ENCODE assay signal across 8 mouse cellular contexts in genomic region chr7:38019369-38019749, GRCm38 (mm10). TPM values are rescaled to one million over a fixed set of nuclear protein-coding genes. Genes with fewer than 3 reads are reported as not detected.
DNase-seq lines count a peak whose midpoint lies in the region; ATAC-seq and TF ChIP-seq lines count a peak whose summit lies in the region.

No protein-coding gene starts in this region.

- peaks cover 11 to 13% of the 10 kb centered on the region in 2 experiments for H3K4me1 ChIP-seq in ES-E14 (ENCODE audit: control insufficient read depth in 2 of 2, insufficient read depth in 2 of 2, low read length in 2 of 2, poor library complexity in 1 of 2)
- H3K4me1 ChIP-seq in forebrain, embryonic 13.5 days: peaks cover 18% of the 10 kb centered on the region; the same call in 1 of the 2 replicates
- peaks cover 3% of the 10 kb centered on the region; the same call in 1 of the 2 replicates for H3K4me1 ChIP-seq in liver, embryonic 16.5 days (ENCODE audit: control insufficient read depth, low read depth, low read length)
- H3K4me1 ChIP-seq in neural tube, embryonic 12.5 days: no peaks in the 10 kb centered on the region; the same call in 1 of the 2 replicates
- H3K4me1 ChIP-seq in testis, adult 2 months (ENCODE audit: control insufficient read depth, insufficient read depth, low read length): no peaks in the 10 kb centered on the region

- TF ChIP-seq POLR2A in testis, adult 2 months (IDR thresholded peaks at IDR 0.05; ENCODE audit: control insufficient read depth, low read depth, low read length): peak; percentile 65; the same call in 1 of the 2 replicates

- ATAC-seq in cerebellum, adult (ENCODE audit: insufficient number of reproducible peaks, low FRiP score, low TSS enrichment): peak; percentile 82
- ATAC-seq in forebrain, embryonic 13.5 days: peak; percentile 96
- ATAC-seq in liver, embryonic 16.5 days (ENCODE audit: low read depth): peak; percentile 85
- peak; percentile 95 for ATAC-seq in neural tube, embryonic 12.5 days (ENCODE audit: low FRiP score, low read depth)

- in situ Hi-C loops in ES-E14 (cut with MboI; ENCODE audit: low sequenced_read_pairs in 2 of 2, unreplicated experiment in 2 of 2): no loop called here

- no peaks in the 10 kb centered on the region; the same call in 1 of the 2 replicates for H3K36me3 ChIP-seq in ES-E14 (ENCODE audit: control insufficient read depth, insufficient read depth, low read length, poor library complexity, severe bottlenecking)
- H3K36me3 ChIP-seq in forebrain, embryonic 13.5 days (ENCODE audit: poor library complexity, severe bottlenecking): no peaks in the 10 kb centered on the region
- H3K36me3 ChIP-seq in liver, embryonic 16.5 days (ENCODE audit: control insufficient read depth, insufficient read depth): no peaks in the 10 kb centered on the region
- H3K36me3 ChIP-seq in neural tube, embryonic 12.5 days: no peaks in the 10 kb centered on the region
- H3K36me3 ChIP-seq in testis, adult 2 months (ENCODE audit: control insufficient read depth, insufficient read depth, low read length): no peaks in the 10 kb centered on the region

- H3K4me3 ChIP-seq in ES-E14 (ENCODE audit: insufficient read depth in 1 of 2, low read depth in 1 of 2, low read length in 2 of 2, poor library complexity in 1 of 2, severe bottlenecking in 1 of 2): peak overlapping the region; percentile 86 to 93
- H3K4me3 ChIP-seq in forebrain, embryonic 13.5 days: peak overlapping the region; percentile 91
- H3K4me3 ChIP-seq in liver, embryonic 16.5 days (ENCODE audit: low read depth, low read length): peak overlapping the region; percentile 83
- peak overlapping the region; percentile 93 for H3K4me3 ChIP-seq in neural tube, embryonic 12.5 days
- peak overlapping the region; percentile 90 for H3K4me3 ChIP-seq in testis, adult 2 months (ENCODE audit: control insufficient read depth, low read depth, low read length)

- H3K9me3 ChIP-seq in ES-E14 (ENCODE audit: control insufficient read depth, insufficient read depth, low read depth, low read length): no peaks in the 10 kb centered on the region
- H3K9me3 ChIP-seq in forebrain, embryonic 13.5 days (replicated peaks): no peaks in the 10 kb centered on the region
- H3K9me3 ChIP-seq in liver, embryonic 16.5 days (replicated peaks; ENCODE audit: control insufficient read depth, low read length): no peaks in the 10 kb centered on the region
- H3K9me3 ChIP-seq in neural tube, embryonic 12.5 days: no peaks in the 10 kb centered on the region

- H3K27me3 ChIP-seq in forebrain, embryonic 13.5 days: no peaks in the 10 kb centered on the region; the same call in 1 of the 2 replicates
- H3K27me3 ChIP-seq in liver, embryonic 16.5 days (ENCODE audit: control insufficient read depth, insufficient read depth, low read depth, low read length): no peaks in the 10 kb centered on the region
- H3K27me3 ChIP-seq in neural tube, embryonic 12.5 days (replicated peaks): no peaks in the 10 kb centered on the region
- H3K27me3 ChIP-seq in testis, adult 2 months (ENCODE audit: control insufficient read depth, insufficient read depth, low read length): no peaks in the 10 kb centered on the region

- TF ChIP-seq CTCF in testis, adult 2 months (IDR thresholded peaks at IDR 0.05; ENCODE audit: control insufficient read depth, insufficient read depth, insufficient replicate concordance, low read depth, low read length): no peak

- DNase-seq in ES-E14 (ENCODE audit: low read depth, low spot score): peak; percentile 88
- peak; percentile 92 for DNase-seq in heart, postnatal 10 days
- DNase-seq in kidney, postnatal 4 days: peak; percentile 95 to 97

- peak overlapping the region; percentile 90 for H3K27ac ChIP-seq in ES-E14 (ENCODE audit: insufficient read depth, low read depth, low read length, poor library complexity, severe bottlenecking)
- peak overlapping the region; percentile 87 for H3K27ac ChIP-seq in forebrain, embryonic 13.5 days
- H3K27ac ChIP-seq in liver, embryonic 16.5 days (ENCODE audit: low read length): peak overlapping the region; percentile 82
- H3K27ac ChIP-seq in neural tube, embryonic 12.5 days: peak overlapping the region; percentile 80
- peak overlapping the region; percentile 67 for H3K27ac ChIP-seq in testis, adult 2 months (ENCODE audit: control insufficient read depth, insufficient read depth, low read depth, low read length)

- H3K4me2 ChIP-seq in forebrain, embryonic 13.5 days: peak overlapping the region; percentile 73
- H3K4me2 ChIP-seq in liver, embryonic 16.5 days (ENCODE audit: low read depth, low read length): peak overlapping the region; percentile 87
- H3K4me2 ChIP-seq in neural tube, embryonic 12.5 days (replicated peaks): peak overlapping the region; percentile 80

- intact Hi-C loops in heart, postnatal 10 days (cut with DNase I): no loop called here

- WGBS in forebrain, embryonic 13.5 days: under 1% methylated on average over 32 of the region's 49 CpGs
- under 1% methylated on average over 25 of the region's 49 CpGs for WGBS in liver, embryonic 16.5 days (ENCODE audit: insufficient replicate concordance)
- 1% methylated on average over 49 of the region's 49 CpGs for WGBS in neural tube, embryonic 12.5 days

- H3K9ac ChIP-seq in ES-E14 (ENCODE audit: insufficient read depth, low read depth, low read length, poor library complexity, severe bottlenecking): peak overlapping the region; percentile 97
- peak overlapping the region; percentile 86 for H3K9ac ChIP-seq in forebrain, embryonic 13.5 days
- H3K9ac ChIP-seq in liver, embryonic 16.5 days (ENCODE audit: low read depth, low read length): peak overlapping the region; percentile 77
- peak overlapping the region; percentile 80 for H3K9ac ChIP-seq in neural tube, embryonic 12.5 days

TF ChIP-seq in ES-E14, 5 proteins besides CTCF, POLR2A, EP300 and RAD21:
- TF ChIP-seq MAFK (IDR thresholded peaks at IDR 0.05; ENCODE audit: insufficient read depth, low read depth, low read length) (no peak), ZC3H11A (IDR thresholded peaks at IDR 0.05; ENCODE audit: borderline replicate concordance, low read depth, low read length) (no peak), ZNF384 (IDR thresholded peaks at IDR 0.05; ENCODE audit: low read depth, low read length) (no peak), CHD2 (IDR thresholded peaks at IDR 0.05; ENCODE audit: low read depth, low read length) (no peak), HCFC1 (IDR thresholded peaks at IDR 0.05; ENCODE audit: borderline replicate concordance, insufficient read depth, low read length) (no peak)

RNA-seq across cellular contexts. Expression of gene Uri1, which starts 4.0 kb away (rescaled TPM):
- total RNA-seq in ES-E14 (2012; rRNA removed): 68.4 and 107 TPM in 2 replicates
- polyA plus RNA-seq in forebrain, embryonic 13.5 days (2015; fragmentation: Nextera tagmentation; extraction: Ambion mirVana): 35.0 and 37.7 TPM in 2 replicates
- total RNA-seq in heart, postnatal 10 days (2021): 10 to 100 TPM; 32.0 to 36.6 TPM
- 8.8 and 9.1 TPM in 2 replicates for polyA plus RNA-seq in liver, embryonic 16.5 days (2015; fragmentation: Nextera tagmentation; extraction: Ambion mirVana)
- 42.6 and 45.5 TPM in 2 replicates for polyA plus RNA-seq in neural tube, embryonic 12.5 days (2016; fragmentation: Nextera tagmentation; extraction: Ambion mirVana)
- 50.4 and 59.4 TPM in 2 replicates for polyA plus RNA-seq in testis, adult 2 months (2012; rRNA removed)

Comparison
In these comparisons a context has a peak if more than half of its experiments do, and no peak if none do; other contexts are left out.
1. Peak in every context shown above with its lines: DNase-seq, ATAC-seq, H3K4me3 ChIP-seq and H3K27ac ChIP-seq.